ENCODE assay signal across 22 mouse cellular contexts in genomic region chr3:40428021-40428420, GRCm38 (mm10).
A peak's percentile ranks its signal among the peaks of the same experiment; 100 is the strongest.
DNase-seq lines count a peak whose midpoint lies in the region; ATAC-seq and TF ChIP-seq lines count a peak whose summit lies in the region.
"Had no signal": no experiment of that assay in that cellular context is flagged by ENCODE, and none has a peak within 500 bp of the region (broad histone marks: within the 10 kb centered on the region; RNA-seq: fewer than 3 reads in every experiment).

No protein-coding gene starts in this region.

- no peak overlapping the region for H3K4me3 ChIP-seq in heart, embryonic 11.5 days (ENCODE audit: low read depth, low read length)
- no peak overlapping the region for H3K4me3 ChIP-seq in lung, embryonic 14.5 days (ENCODE audit: low read depth, low read length)
- H3K4me3 ChIP-seq in lung, postnatal 0 days (ENCODE audit: low read depth, low read length), result no peak overlapping the region
- H3K4me3 ChIP-seq in embryonic fibroblast, embryonic 13.5 days (ENCODE audit: insufficient read depth, low read length), result no peak overlapping the region
- H3K4me3 ChIP-seq: embryonic facial prominence, embryonic 13.5 days; heart, embryonic 13.5 days; hindbrain, embryonic 10.5 days; kidney, embryonic 15.5 days; limb, embryonic 12.5 days had no signal

- TF ChIP-seq EP300 in lung, postnatal 0 days (IDR thresholded peaks at IDR 0.05), result no peak

- ATAC-seq in heart, embryonic 11.5 days (replicated peaks; ENCODE audit: insufficient number of reproducible peaks, low FRiP score, low TSS enrichment), result no peak
- no peak for ATAC-seq in lung, embryonic 14.5 days (ENCODE audit: insufficient read depth)
- no peak for ATAC-seq in lung, postnatal 0 days
- ATAC-seq: inflammation-experienced regulatory T-cells, adult 6 months had no signal

- H3K27ac ChIP-seq in heart, embryonic 11.5 days (ENCODE audit: low read depth, low read length), result no peak overlapping the region
- no peak overlapping the region for H3K27ac ChIP-seq in lung, embryonic 14.5 days (ENCODE audit: low read depth)
- H3K27ac ChIP-seq in lung, postnatal 0 days (ENCODE audit: low read length), result no peak overlapping the region
- peak overlapping the region; percentile 28; the same call in 1 of the 2 replicates for H3K27ac ChIP-seq in embryonic fibroblast, embryonic 13.5 days (ENCODE audit: insufficient read depth, low read length)
- H3K27ac ChIP-seq: embryonic facial prominence, embryonic 13.5 days; heart, embryonic 13.5 days; hindbrain, embryonic 10.5 days; kidney, embryonic 15.5 days; limb, embryonic 12.5 days; liver, embryonic 14.5 days had no signal

- H3K4me2 ChIP-seq in heart, embryonic 11.5 days, result no peak overlapping the region
- no peak overlapping the region for H3K4me2 ChIP-seq in lung, embryonic 14.5 days
- H3K4me2 ChIP-seq in lung, postnatal 0 days (replicated peaks; ENCODE audit: low read depth, low read length), result no peak overlapping the region
- H3K4me2 ChIP-seq: embryonic facial prominence, embryonic 13.5 days; heart, embryonic 13.5 days; kidney, embryonic 15.5 days; limb, embryonic 12.5 days had no signal

- TF ChIP-seq CTCF in lung, embryonic 14.5 days (IDR thresholded peaks at IDR 0.05; ENCODE audit: low read depth), result no peak
- no peak for TF ChIP-seq CTCF in lung, postnatal 0 days (IDR thresholded peaks at IDR 0.05)
- no peak for TF ChIP-seq CTCF in embryonic fibroblast, embryonic 13.5 days (IDR thresholded peaks at IDR 0.05; ENCODE audit: borderline replicate concordance, insufficient read depth, low read length)

- no peaks in the 10 kb centered on the region for H3K4me1 ChIP-seq in heart, embryonic 11.5 days (ENCODE audit: control insufficient read depth, insufficient read depth, low read length)
- H3K4me1 ChIP-seq in lung, embryonic 14.5 days (ENCODE audit: insufficient read depth), result no peaks in the 10 kb centered on the region
- H3K4me1 ChIP-seq in lung, postnatal 0 days (ENCODE audit: insufficient read depth, low read depth, low read length), result no peaks in the 10 kb centered on the region
- peaks cover 7% of the 10 kb centered on the region; the same call in 1 of the 2 replicates for H3K4me1 ChIP-seq in embryonic fibroblast, embryonic 13.5 days (ENCODE audit: control insufficient read depth, insufficient read depth, low read length)
- H3K4me1 ChIP-seq: hindbrain, embryonic 10.5 days had no signal

- DNase-seq in cerebellum, postnatal 10 days, result peak; percentile 34 to 39
- no peak for DNase-seq in cerebellum, postnatal 36 days
- peak; percentile 70 for DNase-seq in heart, adult 8-10 months (ENCODE audit: low spot score)
- DNase-seq in lung, embryonic 14.5 days, result peak; percentile 76
- no peak for DNase-seq in lung, postnatal 0 days (ENCODE audit: low spot score)
- no peak for DNase-seq in spleen, postnatal 10 days (ENCODE audit: low spot score in 2 of 2)
- DNase-seq: adrenal gland, postnatal 14 days; cerebellum, adult 2 months; midbrain, embryonic 14.5 days; retina, postnatal 1 day; right cerebral cortex, postnatal 4 days; thymus, adult 2 months had no signal

- WGBS in heart, embryonic 11.5 days (ENCODE audit: insufficient replicate concordance), result 70% methylated on average over 5 of the region's 5 CpGs
- whole genome bisulfite sequencing in lung, embryonic 14.5 days, result 26% methylated on average over 5 of the region's 5 CpGs
- WGBS in lung, postnatal 0 days, result 57% methylated on average over 5 of the region's 5 CpGs

- no peaks in the 10 kb centered on the region for H3K27me3 ChIP-seq in heart, embryonic 11.5 days (ENCODE audit: control insufficient read depth, insufficient read depth, low read length)
- no peaks in the 10 kb centered on the region for H3K27me3 ChIP-seq in lung, embryonic 14.5 days (ENCODE audit: insufficient read depth, low read length)
- H3K27me3 ChIP-seq in lung, postnatal 0 days (replicated peaks; ENCODE audit: insufficient read depth, low read length), result no peaks in the 10 kb centered on the region
- H3K27me3 ChIP-seq: CH12.LX; embryonic facial prominence, embryonic 13.5 days; heart, embryonic 13.5 days; kidney, embryonic 15.5 days; limb, embryonic 12.5 days had no signal

- TF ChIP-seq POLR2A in embryonic fibroblast, embryonic 13.5 days (IDR thresholded peaks at IDR 0.05; ENCODE audit: low read depth, low read length), result no peak

- no peaks in the 10 kb centered on the region for H3K36me3 ChIP-seq in heart, embryonic 11.5 days (ENCODE audit: control insufficient read depth, insufficient read depth, low read length)
- H3K36me3 ChIP-seq in lung, embryonic 14.5 days (ENCODE audit: insufficient read depth), result no peaks in the 10 kb centered on the region
- H3K36me3 ChIP-seq in lung, postnatal 0 days (ENCODE audit: insufficient read depth, low read length), result no peaks in the 10 kb centered on the region
- H3K36me3 ChIP-seq: embryonic facial prominence, embryonic 13.5 days; heart, embryonic 13.5 days; hindbrain, embryonic 10.5 days; kidney, embryonic 15.5 days; limb, embryonic 12.5 days had no signal

- no peak overlapping the region for H3K9ac ChIP-seq in heart, embryonic 11.5 days (ENCODE audit: low read depth, low read length)
- no peak overlapping the region for H3K9ac ChIP-seq in lung, embryonic 14.5 days
- H3K9ac ChIP-seq in lung, postnatal 0 days (replicated peaks; ENCODE audit: low read depth), result no peak overlapping the region
- H3K9ac ChIP-seq: embryonic facial prominence, embryonic 13.5 days; heart, embryonic 13.5 days; kidney, embryonic 15.5 days; limb, embryonic 12.5 days; liver, embryonic 14.5 days had no signal

- H3K9me3 ChIP-seq in heart, embryonic 11.5 days (replicated peaks; ENCODE audit: control insufficient read depth, low read length), result no peaks in the 10 kb centered on the region
- H3K9me3 ChIP-seq in lung, embryonic 14.5 days (ENCODE audit: low read depth, low read length), result no peaks in the 10 kb centered on the region
- no peaks in the 10 kb centered on the region for H3K9me3 ChIP-seq in lung, postnatal 0 days (ENCODE audit: low read length)
- H3K9me3 ChIP-seq: embryonic facial prominence, embryonic 13.5 days; heart, embryonic 13.5 days; hindbrain, embryonic 10.5 days; kidney, embryonic 15.5 days; limb, embryonic 12.5 days had no signal

Comparison
In these comparisons a context has a peak if more than half of its experiments do, and no peak if none do; other contexts are left out.
1. DNase-seq: peak in cerebellum, postnatal 10 days (2 of 2), heart, adult 8-10 months (single experiment) and lung, embryonic 14.5 days (single experiment); none in cerebellum, postnatal 36 days (0 of 2), lung, postnatal 0 days (single experiment) and spleen, postnatal 10 days (0 of 2).